Mouse (Mus musculus) midbrain, embryonic 10.5 days (tissue): ENCODE results near the gene Chrm1. TPM values are rescaled to one million over a fixed set of nuclear protein-coding genes. Genes with fewer than 3 reads are reported as not detected.
A peak's percentile ranks its signal among the peaks of the same experiment; 100 is the strongest.
"Not testable (repeated sequence)": the region's sequence is repeated elsewhere in the genome, so short reads cannot be mapped to it uniquely, and the experiment has no call there.

ENCODE experiments used
- DNase-seq: peaks from one replicate; pipeline ENCODE4 v3.0.0-alpha.2; 2017; ENCODE audit warnings: low spot score
- H3K27ac ChIP-seq: fragments of 300-500 bp; sonication (generic); replicated peaks from 2 replicates; pipeline ENCODE4 v1.5.1; 2016; ENCODE audit warnings: mild to moderate bottlenecking
- H3K27me3 ChIP-seq: fragments of 300-500 bp; sonication (generic); 2 replicates; pipeline ENCODE4 v1.6.1; 2016; ENCODE audit warnings: low read depth, mild to moderate bottlenecking; ENCODE audit not compliant: poor library complexity, severe bottlenecking
- H3K36me3 ChIP-seq: fragments of 300-500 bp; sonication (generic); 2 replicates; pipeline ENCODE4 v1.6.1; 2016; ENCODE audit warnings: mild to moderate bottlenecking, moderate library complexity
- H3K4me1 ChIP-seq: fragments of 300-500 bp; sonication (generic); 2 replicates; pipeline ENCODE4 v1.6.1; 2016
- H3K4me3 ChIP-seq: fragments of 300-500 bp; sonication (generic); 2 replicates; pipeline ENCODE4 v1.5.1; 2016; ENCODE audit warnings: mild to moderate bottlenecking, moderate library complexity
- H3K9me3 ChIP-seq: fragments of 300-500 bp; sonication (generic); replicated peaks from 2 replicates; pipeline ENCODE4 v1.6.1; 2016; ENCODE audit warnings: mild to moderate bottlenecking
- WGBS: fragments of 180-500 bp; shearing (Covaris S2); methylation state at CpG from one replicate; pipeline ENCODE4 v1.1.7; 2016; 5-methylcytosine and 5-hydroxymethylcytosine counted together
- polyA plus RNA-seq: library from polyadenylated mRNA; unstranded; fragments of >200 nt; fragmentation: Nextera tagmentation; extraction: Ambion mirVana; gene quantifications from 2 replicates; pipeline ENCODE4 v1.2.1, GENCODE M21; 2016

Gene Chrm1
- polyA plus RNA-seq, 1 experiment from 2014 or later: not detected

GRCm38 (mm10) chr19:8713306-8713996, 49.9 kb downstream of the Chrm1 start:
- peaks cover 31% of the 10 kb centered on the region for H3K4me1 ChIP-seq
- H3K27me3 ChIP-seq: no peaks in the 10 kb centered on the region
- H3K27ac ChIP-seq: peak overlapping the region; percentile 94
- no peaks in the 10 kb centered on the region for H3K9me3 ChIP-seq
- H3K4me3 ChIP-seq: peak overlapping the region; percentile 70
- DNase-seq: peak; percentile 91
- under 1% methylated on average over 51 of the region's 51 CpGs for WGBS
- peaks cover 37% of the 10 kb centered on the region for H3K36me3 ChIP-seq

GRCm38 (mm10) chr19:8713997-8714652, 50.5 kb downstream of the Chrm1 start:
- Histone ChIP-seq H3K9me3 (no peaks in the 10 kb centered on the region), H3K27ac (peak overlapping the region; percentile 94), H3K4me1 (peaks cover 31% of the 10 kb centered on the region), H3K27me3 (no peaks in the 10 kb centered on the region), H3K36me3 (peaks cover 30% of the 10 kb centered on the region), H3K4me3 (peak overlapping the region; percentile 70)
- 10% methylated on average over 13 of the region's 13 CpGs for WGBS
- no peak for DNase-seq

GRCm38 (mm10) chr19:8714653-8715481, 51.3 kb downstream of the Chrm1 start:
- peaks cover 23% of the 10 kb centered on the region for H3K36me3 ChIP-seq
- no peaks in the 10 kb centered on the region for H3K9me3 ChIP-seq
- peak overlapping the region; percentile 70 for H3K4me3 ChIP-seq
- WGBS: 76% methylated on average over 10 of the region's 10 CpGs
- H3K27me3 ChIP-seq: no peaks in the 10 kb centered on the region
- no peak overlapping the region for H3K27ac ChIP-seq
- H3K4me1 ChIP-seq: peaks cover 31% of the 10 kb centered on the region
- no peak for DNase-seq

GRCm38 (mm10) chr19:8715868-8716766, 52.5 kb downstream of the Chrm1 start:
- 64% methylated on average over 10 of the region's 10 CpGs for WGBS
- H3K27me3 ChIP-seq: no peaks in the 10 kb centered on the region
- H3K36me3 ChIP-seq: peaks cover 10% of the 10 kb centered on the region
- peaks cover 24% of the 10 kb centered on the region for H3K4me1 ChIP-seq
- DNase-seq: no peak
- H3K27ac ChIP-seq: no peak overlapping the region
- no peaks in the 10 kb centered on the region for H3K9me3 ChIP-seq
- H3K4me3 ChIP-seq: no peak overlapping the region

- Histone ChIP-seq H3K9me3 (no peaks in the 10 kb centered on the region), H3K27ac (no peak overlapping the region), H3K36me3 (peaks cover 2% of the 10 kb centered on the region), H3K4me3 (no peak overlapping the region), H3K4me1 (peaks cover 18% of the 10 kb centered on the region), H3K27me3 (no peaks in the 10 kb centered on the region)
- DNase-seq: no peak
- 64% methylated on average over 10 of the region's 10 CpGs for WGBS
Measured at GRCm38 (mm10) chr19:8716767-8717475, 53.3 kb downstream of the Chrm1 start.

GRCm38 (mm10) chr19:8718357-8718756, 54.8 kb downstream of the Chrm1 start:
- H3K4me1 ChIP-seq: peaks cover 17% of the 10 kb centered on the region
- peak; percentile 50 for DNase-seq
- no peak overlapping the region for H3K4me3 ChIP-seq
- no peak overlapping the region for H3K27ac ChIP-seq
- WGBS: 70% methylated on average over 3 of the region's 3 CpGs
- H3K27me3 ChIP-seq: no peaks in the 10 kb centered on the region
- H3K9me3 ChIP-seq: no peaks in the 10 kb centered on the region
- H3K36me3 ChIP-seq: no peaks in the 10 kb centered on the region

- not testable (repeated sequence) for H3K27ac ChIP-seq, H3K36me3 ChIP-seq, H3K9me3 ChIP-seq, H3K27me3 ChIP-seq, DNase-seq
- Histone ChIP-seq H3K4me1 (peaks cover 13% of the 10 kb centered on the region), H3K4me3 (0 out of 2 replicates have a peak overlapping the region, but pooled peaks have one; percentile 7)
Measured at GRCm38 (mm10) chr19:8719037-8719436, 55.4 kb downstream of the Chrm1 start.

GRCm38 (mm10) chr19:8721378-8721777, 57.8 kb downstream of the Chrm1 start:
- H3K27ac ChIP-seq: no peak overlapping the region
- H3K36me3 ChIP-seq: peaks cover 23% of the 10 kb centered on the region
- H3K4me1 ChIP-seq: peaks cover 30% of the 10 kb centered on the region
- no peaks in the 10 kb centered on the region for H3K27me3 ChIP-seq
- H3K9me3 ChIP-seq: no peaks in the 10 kb centered on the region
- 85% methylated on average over 1 of the region's 1 CpGs for WGBS
- H3K4me3 ChIP-seq: peak overlapping the region; percentile 26; the same call in 1 of the 2 replicates
- no peak for DNase-seq

- peak overlapping the region; percentile 86 for H3K4me3 ChIP-seq
- no peaks in the 10 kb centered on the region for H3K27me3 ChIP-seq
- 72% methylated on average over 4 of the region's 4 CpGs for WGBS
- H3K4me1 ChIP-seq: peaks cover 30% of the 10 kb centered on the region
- no peaks in the 10 kb centered on the region for H3K9me3 ChIP-seq
- H3K27ac ChIP-seq: peak overlapping the region; percentile 95; the same call in 1 of the 2 replicates
- peaks cover 30% of the 10 kb centered on the region for H3K36me3 ChIP-seq
- no peak for DNase-seq
Measured at GRCm38 (mm10) chr19:8722021-8722420, 58.4 kb downstream of the Chrm1 start.

- Histone ChIP-seq H3K27me3 (no peaks in the 10 kb centered on the region), H3K36me3 (peaks cover 31% of the 10 kb centered on the region), H3K27ac (peak overlapping the region; percentile 95), H3K4me1 (peaks cover 30% of the 10 kb centered on the region), H3K9me3 (no peaks in the 10 kb centered on the region), H3K4me3 (peak overlapping the region; percentile 86)
- 5% methylated on average over 5 of the region's 5 CpGs for WGBS
- no peak for DNase-seq
Measured at GRCm38 (mm10) chr19:8722559-8722906, 58.9 kb downstream of the Chrm1 start.

- WGBS: under 1% methylated on average over 50 of the region's 50 CpGs
- peak within 1 kb of the TSS; percentile 86 for H3K4me3 ChIP-seq
- no peaks in the 10 kb centered on the region for H3K9me3 ChIP-seq
- peaks cover 30% of the 10 kb centered on the region for H3K4me1 ChIP-seq
- peaks cover 31% of the 10 kb centered on the region for H3K36me3 ChIP-seq
- H3K27ac ChIP-seq: peak within 1 kb of the TSS; percentile 95
- no peaks in the 10 kb centered on the region for H3K27me3 ChIP-seq
- peak; percentile 96 for DNase-seq
Measured at GRCm38 (mm10) chr19:8722907-8723573, 59.5 kb downstream of the Chrm1 start, which contains the start of gene Slc3a2. Gene Slc3a2 (minus strand): TSS chr19:8723369.
